Mouse (Mus musculus): ENCODE data around the gene Pla2g6. TPM values are rescaled to one million over a fixed set of nuclear protein-coding genes. Genes with fewer than 3 reads are reported as not detected.
A peak's percentile ranks its signal among the peaks of the same experiment; 100 is the strongest.

Gene Pla2g6
- total RNA-seq, 2 experiments from 2014 or later, result 15.2 to 16.1 TPM

GRCm38 (mm10) chr15:79324373-79324772, 3.8 kb downstream of the Pla2g6 start:
- intact Hi-C loops (cut with DNase I), result no loop called here
- DNase-seq, result no peak

GRCm38 (mm10) chr15:79323791-79324155, 4.4 kb downstream of the Pla2g6 start:
- DNase-seq, result no peak
- intact Hi-C loops (cut with DNase I), result no loop called here

- DNase-seq, result peak in 1 of 2 experiments; percentile 58
- intact Hi-C loops (cut with DNase I), result no loop called here
Measured at GRCm38 (mm10) chr15:79322991-79323790, 5.0 kb downstream of the Pla2g6 start.

- intact Hi-C loops (cut with DNase I), result no loop called here
Measured at GRCm38 (mm10) chr15:79322281-79322990, 5.8 kb downstream of the Pla2g6 start.

GRCm38 (mm10) chr15:79321733-79322190, 6.4 kb downstream of the Pla2g6 start:
- DNase-seq, result no peak
- intact Hi-C loops (cut with DNase I), result no loop called here

More at GRCm38 (mm10) chr15:79322281-79322990, 5.8 kb downstream of the Pla2g6 start:
- no peak for DNase-seq

GRCm38 (mm10) chr15:79313848-79314369, 14.3 kb downstream of the Pla2g6 start:
- no peak for DNase-seq
- intact Hi-C loops (cut with DNase I), result no loop called here

GRCm38 (mm10) chr15:79307861-79308260, 20.3 kb downstream of the Pla2g6 start:
- intact Hi-C loops (cut with DNase I), result no loop called here
- DNase-seq, result no peak

GRCm38 (mm10) chr15:79306043-79306637, 22.1 kb downstream of the Pla2g6 start:
- DNase-seq, result no peak
- intact Hi-C loops (cut with DNase I), result no loop called here

- no peak for DNase-seq
- intact Hi-C loops (cut with DNase I), result no loop called here
Measured at GRCm38 (mm10) chr15:79304832-79305231, 23.4 kb downstream of the Pla2g6 start.

- no peak for DNase-seq
- intact Hi-C loops (cut with DNase I), result no loop called here
Measured at GRCm38 (mm10) chr15:79303725-79304124, 24.5 kb downstream of the Pla2g6 start.

- no peak for DNase-seq
- intact Hi-C loops (cut with DNase I), result no loop called here
Measured at GRCm38 (mm10) chr15:79299563-79300155, 28.5 kb downstream of the Pla2g6 start.

GRCm38 (mm10) chr15:79298553-79298952, 29.6 kb downstream of the Pla2g6 start:
- intact Hi-C loops (cut with DNase I), result no loop called here
- DNase-seq, result no peak

GRCm38 (mm10) chr15:79292779-79293178, 35.4 kb downstream of the Pla2g6 start:
- no peak for DNase-seq
- intact Hi-C loops (cut with DNase I), result no loop called here

- intact Hi-C loops (cut with DNase I), result no loop called here
- no peak for DNase-seq
Measured at GRCm38 (mm10) chr15:79290340-79290739, 37.9 kb downstream of the Pla2g6 start.

- DNase-seq, result no peak
- intact Hi-C loops (cut with DNase I), result no loop called here
Measured at GRCm38 (mm10) chr15:79289441-79289840, 38.7 kb downstream of the Pla2g6 start.

GRCm38 (mm10) chr15:79288387-79288786, 39.8 kb downstream of the Pla2g6 start:
- intact Hi-C loops (cut with DNase I), result no loop called here
- no peak for DNase-seq

GRCm38 (mm10) chr15:79287091-79287490, 41.1 kb downstream of the Pla2g6 start:
- no peak for DNase-seq
- intact Hi-C loops (cut with DNase I), result no loop called here

- intact Hi-C loops (cut with DNase I), result no loop called here
- DNase-seq, result no peak
Measured at GRCm38 (mm10) chr15:79286141-79286540, 42.0 kb downstream of the Pla2g6 start.

- DNase-seq, result no peak
- intact Hi-C loops (cut with DNase I), result no loop called here
Measured at GRCm38 (mm10) chr15:79285399-79285798, 42.8 kb downstream of the Pla2g6 start, which contains the start of gene Baiap2l2. Gene Baiap2l2 (minus strand): TSS chr15:79285537.

GRCm38 (mm10) chr15:79283371-79283770, 44.8 kb downstream of the Pla2g6 start:
- no peak for DNase-seq
- intact Hi-C loops (cut with DNase I), result no loop called here

- DNase-seq, result no peak
- intact Hi-C loops (cut with DNase I), result no loop called here
Measured at GRCm38 (mm10) chr15:79282434-79282833, 45.8 kb downstream of the Pla2g6 start.

All from gastrocnemius, postnatal 36 days (tissue).